Mouse (Mus musculus) erythroblast, adult 5-6 weeks (primary cell): Measurements from ENCODE around the gene Ubn1. TPM values are rescaled to one million over a fixed set of nuclear protein-coding genes. Genes with fewer than 3 reads are reported as not detected.
A peak's percentile ranks its signal among the peaks of the same experiment; 100 is the strongest.

Experiments used
- ATAC-seq: replicated peaks from 2 replicates; pipeline ENCODE4 v1.8.0; 2016; ENCODE audit warnings: moderate number of reproducible peaks, mild to moderate bottlenecking, moderate TSS enrichment, inconsistent platforms; ENCODE audit not compliant: poor library complexity, low FRiP score, severe bottlenecking
- total RNA-seq, 2 experiments: library from RNA; stranded (forward) in 1 of 2; stranded (reverse) in 1 of 2; fragments of 150-400 nt in 1 of 2; fragments of 200-764, 138-1000 nt in 1 of 2; gene quantifications; 2 replicates each; pipeline versions ENCODE4 v1.2.3 to v1.2.4; 2015 to 2017; ENCODE audit warnings: low replicate concordance in 2 of 2

Ubn1 gene
- total RNA-seq (2015; ENCODE audit: low replicate concordance) (16.1 and 19.6 TPM in 2 replicates), total RNA-seq (2017; ENCODE audit: low replicate concordance) (23.6 and 31.4 TPM in 2 replicates)

DNA sequence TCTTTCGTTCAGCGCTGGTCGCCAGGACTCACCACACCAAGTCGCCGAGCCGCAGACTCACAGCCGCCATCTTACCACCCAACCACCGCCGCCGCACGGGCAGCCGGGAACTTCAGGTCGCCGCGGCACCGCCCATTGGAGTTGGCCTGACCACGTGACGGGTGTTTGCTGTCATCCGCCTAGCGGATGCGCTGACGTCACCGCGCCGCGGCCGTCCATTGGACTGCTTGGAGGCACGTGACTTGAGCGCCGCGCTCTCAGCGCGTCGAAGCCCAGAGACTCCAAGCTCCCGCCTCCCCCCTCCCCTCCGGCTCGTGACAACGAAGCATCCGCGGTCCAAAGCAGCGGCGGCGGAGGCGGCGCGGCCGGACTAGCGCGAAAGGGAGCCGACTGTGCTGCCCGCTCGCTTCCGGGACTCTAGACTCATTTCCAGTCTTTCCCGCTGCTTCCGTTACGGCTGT, at the start of gene Ubn1, which contains the start of gene Glyr1:
Gene Ubn1 (plus strand): TSS at position 284 of the 461 bp plus-strand sequence.
Gene Glyr1 (minus strand): TSS at position 90 of the 461 bp plus-strand sequence.
- ATAC-seq = peak; percentile 94

- ATAC-seq = no peak
Observed at GRCm38 (mm10) chr16:5000611-5001010, 49.2 kb upstream of the Ubn1 start.

GRCm38 (mm10) chr16:5007067-5007466, 42.8 kb upstream of the Ubn1 start, which contains the start of gene Smim22:
Smim22 (plus strand) TSS chr16:5007288.
- ATAC-seq = no peak

- no peak for ATAC-seq
Observed at GRCm38 (mm10) chr16:5007492-5007891, 42.4 kb upstream of the Ubn1 start.

DNA sequence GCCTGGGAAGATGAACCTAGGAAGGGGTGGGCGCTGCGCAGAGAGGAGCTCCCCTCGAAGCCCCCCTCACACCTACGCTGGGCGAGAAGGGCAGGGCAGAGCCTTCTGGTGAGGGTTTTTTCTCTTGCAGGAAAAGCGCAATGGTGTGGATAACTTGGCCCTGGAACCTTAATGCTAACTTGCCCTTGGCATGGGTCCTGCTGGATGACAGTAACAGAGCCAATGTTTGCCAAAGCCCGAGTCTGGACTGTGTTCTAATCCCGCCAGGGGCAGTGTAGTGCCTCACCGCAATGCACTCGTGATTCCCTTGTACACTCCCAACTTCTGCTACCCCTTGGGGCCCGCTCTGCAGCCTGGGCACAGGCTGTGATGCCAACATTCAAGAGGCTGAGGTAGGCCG, 41.8 kb upstream of the Ubn1 start:
- ATAC-seq = no peak

- ATAC-seq = no peak
Observed at GRCm38 (mm10) chr16:5010371-5010935, 39.4 kb upstream of the Ubn1 start.

GRCm38 (mm10) chr16:5011285-5011684, 38.6 kb upstream of the Ubn1 start:
- no peak for ATAC-seq

- ATAC-seq = peak; percentile 24; the same call in 1 of the 2 replicates
Observed at GRCm38 (mm10) chr16:5012036-5013005, 37.5 kb upstream of the Ubn1 start.

GRCm38 (mm10) chr16:5013054-5013838, 36.6 kb upstream of the Ubn1 start, which contains the start of gene Rogdi:
Rogdi (minus strand) TSS chr16:5013553.
- ATAC-seq = peak; percentile 98

- no peak for ATAC-seq
Observed at GRCm38 (mm10) chr16:5014578-5014977, 35.3 kb upstream of the Ubn1 start.

- ATAC-seq = no peak
Observed at GRCm38 (mm10) chr16:5024021-5024420, 25.8 kb upstream of the Ubn1 start.

DNA sequence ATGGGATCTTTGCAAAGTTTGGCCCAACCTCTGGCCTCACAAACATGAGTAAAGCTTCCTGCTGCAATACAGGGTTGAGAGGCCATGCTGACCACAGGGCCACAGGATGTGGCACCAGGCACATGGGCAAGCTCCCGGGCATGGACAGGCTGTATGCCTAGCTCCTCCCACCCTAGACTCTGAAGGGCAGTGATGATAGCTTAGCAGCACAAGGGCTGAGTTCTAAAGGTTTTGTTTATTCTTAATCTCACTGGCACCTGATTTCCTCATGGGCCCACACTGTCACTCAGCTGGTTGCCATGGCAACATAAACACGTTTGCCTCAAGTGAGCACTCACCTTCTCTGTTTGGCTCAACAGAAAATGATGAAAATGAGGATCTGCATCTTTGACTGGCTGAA, 20.0 kb upstream of the Ubn1 start:
- peak; percentile 48; the same call in 1 of the 2 replicates for ATAC-seq

DNA sequence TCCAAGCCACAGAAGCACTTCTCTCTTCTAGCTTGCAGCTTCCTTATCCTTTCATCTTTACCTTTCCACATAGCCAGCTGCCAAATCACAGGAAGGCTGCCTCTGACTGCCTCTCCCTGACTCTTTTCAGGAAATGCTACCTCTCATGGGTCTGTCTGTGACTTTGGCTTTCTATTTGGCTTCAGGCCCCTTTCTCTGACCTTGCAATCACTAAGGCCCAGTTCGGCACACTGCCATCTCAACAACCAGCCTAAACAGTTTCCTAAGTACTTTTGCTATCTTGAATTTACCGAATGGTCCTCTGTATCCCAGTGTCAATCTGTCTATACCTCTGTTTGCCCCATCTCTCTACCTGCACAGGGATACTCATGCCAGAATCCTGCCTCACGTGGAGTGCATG, 14.3 kb upstream of the Ubn1 start:
- ATAC-seq = no peak

- no peak for ATAC-seq
Observed at GRCm38 (mm10) chr16:5036649-5037234, 13.1 kb upstream of the Ubn1 start.

DNA sequence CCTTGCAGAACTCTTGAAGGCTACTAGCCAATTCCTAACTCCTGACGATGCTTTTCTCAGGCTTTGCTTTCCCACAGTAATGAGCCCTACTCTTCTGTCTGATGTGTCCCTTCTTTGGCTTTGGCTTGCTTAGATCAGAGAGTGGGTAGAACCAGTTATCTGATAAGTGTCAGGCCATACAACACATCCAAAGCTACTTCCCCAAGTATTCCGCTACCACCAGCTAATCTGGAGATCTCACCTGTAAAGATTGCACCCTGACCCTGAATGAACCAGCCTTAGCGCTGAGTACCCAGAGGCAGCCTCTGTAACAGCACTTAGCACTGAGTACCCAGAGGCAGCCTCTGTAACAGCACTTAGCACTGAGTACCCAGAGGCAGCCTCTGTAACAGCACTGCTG, 4.5 kb upstream of the Ubn1 start:
- no peak for ATAC-seq

- peak; percentile 61 for ATAC-seq
Observed at GRCm38 (mm10) chr16:5049182-5049773, 579 bp upstream of the Ubn1 start.

DNA sequence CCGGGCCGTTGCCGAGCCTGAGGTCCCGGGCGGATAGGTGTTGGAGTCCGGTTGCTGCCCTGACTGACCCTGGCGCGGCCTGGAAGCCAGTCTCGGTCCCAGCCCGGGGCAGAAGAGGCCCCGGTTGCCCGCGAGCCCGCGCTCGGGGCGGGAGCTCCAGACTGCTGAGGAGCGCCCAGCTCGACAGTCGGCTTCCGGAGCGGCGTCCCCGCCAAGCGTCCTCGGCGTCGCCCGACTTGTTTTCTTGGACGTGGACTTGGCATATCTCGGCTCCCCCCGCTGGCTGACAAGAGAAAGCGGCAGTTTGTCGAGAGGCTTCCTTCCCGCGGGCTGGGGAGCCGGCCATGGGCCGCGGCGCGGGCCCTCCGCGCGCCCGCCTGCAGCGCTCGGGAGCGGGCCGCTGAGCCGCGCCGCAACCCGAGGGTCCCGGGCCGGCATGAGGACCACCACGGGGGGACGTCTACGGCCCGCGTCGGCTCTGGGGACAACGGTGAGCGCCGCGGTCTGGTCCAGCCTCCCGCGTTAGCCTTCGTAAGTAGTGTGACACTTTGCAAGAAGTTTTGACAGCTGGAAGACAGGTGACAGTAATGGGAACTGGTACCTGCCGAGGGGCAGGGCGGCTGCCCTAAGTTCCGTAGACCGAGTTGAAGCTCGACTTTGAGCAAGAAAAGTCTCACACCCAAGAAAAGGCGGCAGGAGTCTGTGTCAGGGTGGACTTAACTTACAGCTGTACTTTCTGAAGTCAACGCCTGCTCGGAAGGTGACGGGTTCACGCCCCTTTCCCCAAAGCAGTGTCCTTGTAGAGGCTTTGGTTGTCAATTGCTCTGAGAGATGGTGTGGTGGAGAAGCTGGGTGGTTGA, 624 bp downstream of the Ubn1 start:
- peak; percentile 61 for ATAC-seq

GRCm38 (mm10) chr16:5058114-5058513, 8.3 kb downstream of the Ubn1 start:
- ATAC-seq = peak; percentile 73
